9 mouse cellular contexts compared by ENCODE assay signal in genomic region chr16:38000178-38000577, GRCm38 (mm10).
DNase-seq lines count a peak whose midpoint lies in the region; ATAC-seq lines count a peak whose summit lies in the region.
"Had no signal": no experiment of that assay in that cellular context is flagged by ENCODE, and none has a peak within 500 bp of the region (broad histone marks: within the 10 kb centered on the region; RNA-seq: fewer than 3 reads in every experiment).

No protein-coding gene starts in this region.

- H3K27me3 ChIP-seq in forebrain, embryonic 16.5 days (replicated peaks; ENCODE audit: control insufficient read depth, insufficient read depth, low read length): no peaks in the 10 kb centered on the region
- no peaks in the 10 kb centered on the region for H3K27me3 ChIP-seq in midbrain, embryonic 10.5 days (ENCODE audit: low read depth, poor library complexity, severe bottlenecking)
- H3K27me3 ChIP-seq in kidney, embryonic 14.5 days (ENCODE audit: control insufficient read depth, insufficient read depth, low read length): no peaks in the 10 kb centered on the region
- H3K27me3 ChIP-seq: lung, embryonic 15.5 days had no signal

- H3K9ac ChIP-seq in forebrain, embryonic 16.5 days (replicated peaks; ENCODE audit: low read depth, low read length): 0 out of 2 replicates have a peak overlapping the region, but pooled peaks have one; percentile 10
- H3K9ac ChIP-seq in kidney, embryonic 14.5 days (ENCODE audit: low read depth, low read length): no peak overlapping the region
- H3K9ac ChIP-seq: lung, embryonic 15.5 days had no signal

- DNase-seq in right cerebral cortex, postnatal 10 days (ENCODE audit: low spot score in 2 of 2): peak; percentile 39 to 42
- no peak for DNase-seq in right cerebral cortex, postnatal 25 days
- peak; percentile 50 for DNase-seq in midbrain, embryonic 10.5 days (ENCODE audit: low spot score)
- no peak for DNase-seq in gastrocnemius, postnatal 10 days
- DNase-seq in cerebellum, adult 18-20 months: no peak
- DNase-seq: right cerebral cortex, postnatal 4 days had no signal

- 2% methylated on average over 7 of the region's 7 CpGs for WGBS in forebrain, embryonic 16.5 days
- WGBS in midbrain, embryonic 10.5 days: 28% methylated on average over 7 of the region's 7 CpGs
- WGBS in kidney, embryonic 14.5 days: 78% methylated on average over 7 of the region's 7 CpGs

- peak overlapping the region; percentile 0; the same call in 1 of the 2 replicates for H3K4me2 ChIP-seq in forebrain, embryonic 16.5 days (ENCODE audit: low read length)
- H3K4me2 ChIP-seq in kidney, embryonic 14.5 days (replicated peaks; ENCODE audit: low read depth, low read length): no peak overlapping the region
- H3K4me2 ChIP-seq: lung, embryonic 15.5 days had no signal

- H3K36me3 ChIP-seq in forebrain, embryonic 16.5 days (ENCODE audit: control insufficient read depth, insufficient read depth): no peaks in the 10 kb centered on the region
- H3K36me3 ChIP-seq in midbrain, embryonic 10.5 days: no peaks in the 10 kb centered on the region; the same call in 1 of the 2 replicates
- no peaks in the 10 kb centered on the region for H3K36me3 ChIP-seq in kidney, embryonic 14.5 days (ENCODE audit: control insufficient read depth, insufficient read depth, low read length)
- H3K36me3 ChIP-seq: lung, embryonic 15.5 days had no signal

- H3K4me3 ChIP-seq in forebrain, embryonic 16.5 days (replicated peaks; ENCODE audit: low read length): no peak overlapping the region
- H3K4me3 ChIP-seq in midbrain, embryonic 10.5 days: no peak overlapping the region
- H3K4me3 ChIP-seq in kidney, embryonic 14.5 days (ENCODE audit: low read length): no peak overlapping the region
- H3K4me3 ChIP-seq: lung, embryonic 15.5 days had no signal

- ATAC-seq in forebrain, embryonic 16.5 days: peak; percentile 87
- no peak for ATAC-seq in kidney, embryonic 14.5 days (ENCODE audit: low FRiP score, low TSS enrichment)

- no peaks in the 10 kb centered on the region for H3K9me3 ChIP-seq in forebrain, embryonic 16.5 days (ENCODE audit: control insufficient read depth, low read length)
- H3K9me3 ChIP-seq in midbrain, embryonic 10.5 days (replicated peaks): no peaks in the 10 kb centered on the region
- H3K9me3 ChIP-seq in kidney, embryonic 14.5 days (ENCODE audit: control insufficient read depth, low read length): no peaks in the 10 kb centered on the region
- H3K9me3 ChIP-seq: lung, embryonic 15.5 days had no signal

- H3K27ac ChIP-seq in forebrain, embryonic 16.5 days (ENCODE audit: low read length): peak overlapping the region; percentile 60
- H3K27ac ChIP-seq in midbrain, embryonic 10.5 days (replicated peaks): peak overlapping the region; percentile 87
- H3K27ac ChIP-seq in kidney, embryonic 14.5 days (ENCODE audit: low read depth, low read length): no peak overlapping the region
- H3K27ac ChIP-seq: lung, embryonic 15.5 days had no signal

- H3K4me1 ChIP-seq in forebrain, embryonic 16.5 days (replicated peaks; ENCODE audit: control insufficient read depth, insufficient read depth, low read length): peaks cover 6% of the 10 kb centered on the region
- peaks cover 24% of the 10 kb centered on the region for H3K4me1 ChIP-seq in midbrain, embryonic 10.5 days
- H3K4me1 ChIP-seq in kidney, embryonic 14.5 days (ENCODE audit: control insufficient read depth, insufficient read depth, low read length): no peaks in the 10 kb centered on the region

Comparison
In these comparisons a context has a peak if more than half of its experiments do, and no peak if none do; other contexts are left out.
1. DNase-seq: peak in right cerebral cortex, postnatal 10 days (2 of 2) and midbrain, embryonic 10.5 days (single experiment); none in right cerebral cortex, postnatal 25 days (single experiment), gastrocnemius, postnatal 10 days (single experiment) and cerebellum, adult 18-20 months (0 of 2).